In the genomic region with DNA sequence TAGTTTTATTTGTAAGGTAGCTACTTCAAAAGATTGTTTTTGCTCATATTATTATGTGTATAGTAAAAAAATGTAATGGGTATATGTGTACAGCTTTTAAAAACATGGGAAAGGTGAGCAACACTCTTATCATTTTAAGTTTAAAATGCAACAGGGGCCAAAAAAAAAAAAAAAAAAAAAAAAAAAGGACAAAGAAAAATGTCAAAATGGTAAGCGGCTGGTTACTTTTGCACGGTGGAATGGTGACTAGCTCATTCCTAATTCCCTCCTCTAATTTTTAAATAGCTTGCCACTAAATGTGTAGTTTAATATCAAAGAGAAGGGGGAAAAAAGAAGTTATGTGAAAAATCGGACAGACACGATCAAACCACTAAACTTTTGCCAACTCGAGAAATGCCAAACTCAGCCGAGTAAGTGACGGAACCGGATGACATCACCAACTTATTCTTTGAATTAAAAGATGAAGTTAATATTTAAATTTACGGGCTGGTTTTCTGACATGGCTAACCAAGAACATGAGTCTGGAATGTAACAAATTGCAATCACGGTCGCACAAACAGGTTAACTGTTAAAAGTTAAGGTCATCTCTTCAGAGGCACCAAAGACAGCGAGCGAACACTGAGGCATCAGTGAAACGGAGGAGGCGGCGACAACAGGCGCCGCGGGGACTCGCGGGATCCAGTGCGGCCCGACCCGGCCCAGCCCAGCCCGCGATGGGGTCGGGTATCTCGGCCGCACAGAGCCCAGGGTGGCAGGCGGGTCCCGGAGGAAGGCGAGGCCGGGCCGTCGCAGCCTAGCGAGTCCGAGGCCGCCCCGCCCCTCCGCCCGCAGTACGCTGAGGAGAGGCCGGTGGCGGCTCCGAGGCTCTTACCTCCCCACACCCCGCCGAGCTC, we compare ENCODE assay signal across 9 mouse cellular contexts. TPM values are rescaled to one million over a fixed set of nuclear protein-coding genes. Genes with fewer than 3 reads are reported as not detected.
DNase-seq lines count a peak whose midpoint lies in the region; ATAC-seq and TF ChIP-seq lines count a peak whose summit lies in the region.
"Had no signal": no experiment of that assay in that cellular context is flagged by ENCODE, and none has a peak within 500 bp of the region (broad histone marks: within the 10 kb centered on the region; RNA-seq: fewer than 3 reads in every experiment).

No protein-coding gene starts in this region.

- H3K27ac ChIP-seq in lung, embryonic 14.5 days (ENCODE audit: low read depth), result peak overlapping the region; percentile 96

- H3K4me2 ChIP-seq in lung, embryonic 14.5 days, result peak overlapping the region; percentile 75
- peak overlapping the region; percentile 71 for H3K4me2 ChIP-seq in myocyte (ENCODE audit: low read depth)

- H3K79me2 ChIP-seq in myocyte (ENCODE audit: control insufficient read depth, insufficient read depth), result peaks cover 25% of the 10 kb centered on the region

- H3K27me3 ChIP-seq in lung, embryonic 14.5 days (ENCODE audit: insufficient read depth, low read length), result no peaks in the 10 kb centered on the region
- H3K27me3 ChIP-seq in myocyte (ENCODE audit: control insufficient read depth, insufficient read depth, insufficient read length), result no peaks in the 10 kb centered on the region

- no peaks in the 10 kb centered on the region for H3K4me1 ChIP-seq in lung, embryonic 14.5 days (ENCODE audit: insufficient read depth)

- peak overlapping the region; percentile 74 for H3K4me3 ChIP-seq in lung, embryonic 14.5 days (ENCODE audit: low read depth, low read length)
- peak overlapping the region; percentile 68 for H3K4me3 ChIP-seq in myocyte

- H3K9ac ChIP-seq in lung, embryonic 14.5 days, result peak overlapping the region; percentile 77

- peak; percentile 76 for DNase-seq in lung, embryonic 14.5 days
- no peak for DNase-seq in lung, postnatal 36 days
- peak; percentile 31 for DNase-seq in c-Kit-positive CD71-positive TER-119-negative erythroid progenitor cells, embryonic 14.5 days (ENCODE audit: low read depth)
- DNase-seq in hindlimb bud, embryonic 11.5 days (ENCODE audit: extremely low spot score, low read depth, low spot score), result peak; percentile 35
- DNase-seq in adrenal gland, postnatal 25 days, result no peak
- no peak for DNase-seq in kidney, postnatal 10 days
- DNase-seq in testis, postnatal 14 days (ENCODE audit: low spot score), result no peak

- ATAC-seq in lung, embryonic 14.5 days (ENCODE audit: insufficient read depth), result peak; percentile 95

- H3K36me3 ChIP-seq in lung, embryonic 14.5 days (ENCODE audit: insufficient read depth), result peaks cover 4% of the 10 kb centered on the region; the same call in 1 of the 2 replicates
- H3K36me3 ChIP-seq in myocyte (ENCODE audit: control insufficient read depth, insufficient read depth), result no peaks in the 10 kb centered on the region

- WGBS in lung, embryonic 14.5 days, result 1% methylated on average over 47 of the region's 47 CpGs

- no peaks in the 10 kb centered on the region for H3K9me3 ChIP-seq in lung, embryonic 14.5 days (ENCODE audit: low read depth, low read length)

- TF ChIP-seq POLR2A in myocyte (IDR thresholded peaks at IDR 0.05; ENCODE audit: insufficient read length, low read depth), result no peak

- H3ac ChIP-seq in myocyte (ENCODE audit: control insufficient read depth, insufficient read length), result peak overlapping the region; percentile 49

- no peak for TF ChIP-seq CTCF in lung, embryonic 14.5 days (IDR thresholded peaks at IDR 0.05; ENCODE audit: low read depth)

TF ChIP-seq in myocyte, 11 proteins besides CTCF, POLR2A, EP300 and RAD21:
- TF ChIP-seq SRF (IDR thresholded peaks at IDR 0.05; ENCODE audit: control insufficient read depth, insufficient read length, low read depth) (no peak), MYOD1 (IDR thresholded peaks at IDR 0.05; ENCODE audit: control insufficient read depth in 1 of 3, insufficient read length in 2 of 3, low read depth in 2 of 3) (peak in 1 of 3 experiments; percentile 22)
TF ChIP-seq in myocyte: peak in this region for 1.

RNA-seq across cellular contexts. Expression of gene Zfyve16, which starts 0.6 kb away (rescaled TPM):
- 11.9 and 13.6 TPM in 2 replicates for polyA plus RNA-seq in lung, embryonic 14.5 days (2014; fragmentation: Nextera tagmentation; extraction: Ambion mirVana)
- 3.6 TPM for polyA plus RNA-seq in myocyte (2012; fragmentation: generic; extraction: Trizol)
- 25.6 and 27.4 TPM in 2 replicates for total RNA-seq in adrenal gland, postnatal 25 days (2021)

RNA-seq across cellular contexts. Expression of gene Spz1, which starts 45.9 kb away (rescaled TPM):
- polyA plus RNA-seq in lung, embryonic 14.5 days (2014; fragmentation: Nextera tagmentation; extraction: Ambion mirVana), result not detected in 2 replicates
- polyA plus RNA-seq in myocyte (2012; fragmentation: generic; extraction: Trizol), result not detected
- total RNA-seq in adrenal gland, postnatal 25 days (2021), result not detected in 2 replicates
- total RNA-seq: left cerebral cortex, postnatal 14 days had no signal

RNA-seq across cellular contexts. Expression of gene Fam151b, which starts 46.3 kb away (rescaled TPM):
- polyA plus RNA-seq in lung, embryonic 14.5 days (2014; fragmentation: Nextera tagmentation; extraction: Ambion mirVana), result 0.37 TPM in 1 of 2 replicates, not detected in the other
- 0.92 TPM for polyA plus RNA-seq in myocyte (2012; fragmentation: generic; extraction: Trizol)
- total RNA-seq in adrenal gland, postnatal 25 days (2021), result 5.4 and 8.3 TPM in 2 replicates

Comparison
In these comparisons a context has a peak if more than half of its experiments do, and no peak if none do; other contexts are left out.
1. DNase-seq: peak in lung, embryonic 14.5 days (single experiment), c-Kit-positive CD71-positive TER-119-negative erythroid progenitor cells, embryonic 14.5 days (single experiment) and hindlimb bud, embryonic 11.5 days (single experiment); none in lung, postnatal 36 days (single experiment), adrenal gland, postnatal 25 days (single experiment), kidney, postnatal 10 days (single experiment) and testis, postnatal 14 days (single experiment).